Comparison of ENCODE assay signal across 7 mouse cellular contexts in genomic region chr3:88460983-88461696, GRCm38 (mm10). TPM values are rescaled to one million over a fixed set of nuclear protein-coding genes. Genes with fewer than 3 reads are reported as not detected.
DNase-seq lines count a peak whose midpoint lies in the region; ATAC-seq lines count a peak whose summit lies in the region.

Sema4a (minus strand) TSS chr3:88461182.

- peaks cover 14% of the 10 kb centered on the region for H3K4me1 ChIP-seq in lung, embryonic 15.5 days
- H3K4me1 ChIP-seq in midbrain, embryonic 10.5 days: peaks cover 37% of the 10 kb centered on the region

- H3K4me2 ChIP-seq in lung, embryonic 15.5 days: no peak within 1 kb of the TSS

- no peak within 1 kb of the TSS; the same call in 1 of the 2 replicates for H3K27ac ChIP-seq in lung, embryonic 15.5 days
- 0 out of 2 replicates have a peak within 1 kb of the TSS, but pooled peaks have one; percentile 15 for H3K27ac ChIP-seq in midbrain, embryonic 10.5 days (replicated peaks)

- no peaks in the 10 kb centered on the region for H3K36me3 ChIP-seq in lung, embryonic 15.5 days
- H3K36me3 ChIP-seq in midbrain, embryonic 10.5 days: no peaks in the 10 kb centered on the region

- H3K9ac ChIP-seq in lung, embryonic 15.5 days: no peak within 1 kb of the TSS

- H3K4me3 ChIP-seq in lung, embryonic 15.5 days: no peak within 1 kb of the TSS
- H3K4me3 ChIP-seq in midbrain, embryonic 10.5 days: no peak within 1 kb of the TSS

- H3K27me3 ChIP-seq in lung, embryonic 15.5 days: peaks cover 16% of the 10 kb centered on the region
- peaks cover 45% of the 10 kb centered on the region for H3K27me3 ChIP-seq in midbrain, embryonic 10.5 days (ENCODE audit: low read depth, poor library complexity, severe bottlenecking)

- DNase-seq in lung, postnatal 14 days: no peak
- peak; percentile 57 to 69 for DNase-seq in layer of hippocampus, postnatal 10 days (ENCODE audit: low spot score in 2 of 2)
- DNase-seq in midbrain, embryonic 10.5 days (ENCODE audit: low spot score): no peak
- DNase-seq in gastrocnemius, postnatal 10 days: no peak
- no peak for DNase-seq in heart, adult 18-20 months

- ATAC-seq in lung, embryonic 15.5 days (ENCODE audit: borderline replicate concordance, extremely low read depth, low FRiP score, low TSS enrichment): peak; percentile 46; the same call in 1 of the 2 replicates
- no peak for ATAC-seq in erythroblast, adult 5-6 weeks (replicated peaks; ENCODE audit: low FRiP score, poor library complexity, severe bottlenecking)

- 32% methylated on average over 12 of the region's 12 CpGs for WGBS in lung, embryonic 15.5 days
- 47% methylated on average over 12 of the region's 12 CpGs for WGBS in midbrain, embryonic 10.5 days

- H3K9me3 ChIP-seq in lung, embryonic 15.5 days: no peaks in the 10 kb centered on the region
- H3K9me3 ChIP-seq in midbrain, embryonic 10.5 days (replicated peaks): no peaks in the 10 kb centered on the region

RNA-seq across cellular contexts. Expression of gene Sema4a, which starts in this region (rescaled TPM):
- polyA plus RNA-seq in lung, embryonic 15.5 days (2015; fragmentation: Nextera tagmentation; extraction: Ambion mirVana): 4.5 and 5.3 TPM in 2 replicates
- total RNA-seq in erythroblast, adult 5-6 weeks (2015; ENCODE audit: low replicate concordance): 29.7 and 57.3 TPM in 2 replicates
- total RNA-seq in erythroblast, adult 5-6 weeks (2017; ENCODE audit: low replicate concordance): 9.8 and 20.7 TPM in 2 replicates
- total RNA-seq in layer of hippocampus, postnatal 10 days (2021): 10 to 100 TPM; 39.6 to 42.8 TPM
- polyA plus RNA-seq in midbrain, embryonic 10.5 days (2016; fragmentation: Nextera tagmentation; extraction: Ambion mirVana): 4.9 and 10.5 TPM in 2 replicates
- 1 to 10 TPM; 2.3 to 3.7 TPM for total RNA-seq in gastrocnemius, postnatal 10 days (2021)
- 1 to 10 TPM; 4.4 to 5.9 TPM for total RNA-seq in heart, adult 18-20 months (2021)

Comparison
In these comparisons a context has a peak if more than half of its experiments do, and no peak if none do; other contexts are left out.
1. DNase-seq: peak in layer of hippocampus, postnatal 10 days (2 of 2); none in lung, postnatal 14 days (single experiment), midbrain, embryonic 10.5 days (single experiment), gastrocnemius, postnatal 10 days (single experiment) and heart, adult 18-20 months (0 of 2).